In genomic region chr8:78810207-78810675, GRCm38 (mm10) we compare ENCODE assay signal across 12 mouse cellular contexts. TPM values are rescaled to one million over a fixed set of nuclear protein-coding genes. Genes with fewer than 3 reads are reported as not detected.
A peak's percentile ranks its signal among the peaks of the same experiment; 100 is the strongest.
DNase-seq lines count a peak whose midpoint lies in the region; ATAC-seq and TF ChIP-seq lines count a peak whose summit lies in the region.
"Had no signal": no experiment of that assay in that cellular context is flagged by ENCODE, and none has a peak within 500 bp of the region (broad histone marks: within the 10 kb centered on the region; RNA-seq: fewer than 3 reads in every experiment).

No protein-coding gene starts in this region.

- no peak overlapping the region for H3K27ac ChIP-seq in forebrain, postnatal 0 days (ENCODE audit: low read depth, low read length)
- H3K27ac ChIP-seq in kidney, embryonic 16.5 days (ENCODE audit: low read length): no peak overlapping the region
- H3K27ac ChIP-seq: heart, embryonic 13.5 days; kidney, embryonic 15.5 days; limb, embryonic 15.5 days had no signal

- H3K4me2 ChIP-seq in forebrain, postnatal 0 days (ENCODE audit: low read depth): no peak overlapping the region
- no peak overlapping the region for H3K4me2 ChIP-seq in kidney, embryonic 16.5 days (replicated peaks; ENCODE audit: low read depth, low read length)
- H3K4me2 ChIP-seq: heart, embryonic 13.5 days; kidney, embryonic 15.5 days; limb, embryonic 15.5 days had no signal

- no peaks in the 10 kb centered on the region for H3K4me1 ChIP-seq in forebrain, postnatal 0 days (ENCODE audit: insufficient read depth)
- H3K4me1 ChIP-seq in kidney, embryonic 16.5 days (ENCODE audit: insufficient read depth, low read length): peaks cover 6% of the 10 kb centered on the region; the same call in 1 of the 2 replicates
- H3K4me1 ChIP-seq: heart, embryonic 13.5 days; limb, embryonic 15.5 days had no signal

- 24% methylated on average over 9 of the region's 9 CpGs for WGBS in forebrain, postnatal 0 days
- whole genome bisulfite sequencing in kidney, embryonic 16.5 days: 90% methylated on average over 9 of the region's 9 CpGs

- TF ChIP-seq CTCF in forebrain, postnatal 0 days (IDR thresholded peaks at IDR 0.05; ENCODE audit: low read depth): no peak

- H3K27me3 ChIP-seq in forebrain, postnatal 0 days (ENCODE audit: insufficient read depth, low read length): no peaks in the 10 kb centered on the region
- no peaks in the 10 kb centered on the region for H3K27me3 ChIP-seq in kidney, embryonic 16.5 days (ENCODE audit: insufficient read depth, low read length)
- H3K27me3 ChIP-seq: heart, embryonic 13.5 days; kidney, embryonic 15.5 days; limb, embryonic 15.5 days had no signal

- H3K9me3 ChIP-seq in forebrain, postnatal 0 days (ENCODE audit: low read length): no peaks in the 10 kb centered on the region
- no peaks in the 10 kb centered on the region for H3K9me3 ChIP-seq in kidney, embryonic 16.5 days (ENCODE audit: low read length)
- H3K9me3 ChIP-seq: heart, embryonic 13.5 days; kidney, embryonic 15.5 days; limb, embryonic 15.5 days had no signal

- ATAC-seq in forebrain, postnatal 0 days: peak; percentile 66
- ATAC-seq in kidney, embryonic 16.5 days (ENCODE audit: low FRiP score, low TSS enrichment): no peak
- ATAC-seq: activated CD4-positive, CD25-positive, alpha-beta regulatory T cell, adult 4 months had no signal

- DNase-seq in 416B (ENCODE audit: low read depth): peak; percentile 39
- peak; percentile 54 for DNase-seq in cerebellum, adult 11-12 months
- DNase-seq in forebrain, postnatal 0 days: peak; percentile 31
- peak; percentile 10 to 16 for DNase-seq in layer of hippocampus, postnatal 36 days
- no peak for DNase-seq in spleen, postnatal 4 days (ENCODE audit: low spot score in 2 of 2)
- no peak for DNase-seq in lung, postnatal 14 days
- DNase-seq: right cerebral cortex, postnatal 25 days had no signal

- H3K9ac ChIP-seq in forebrain, postnatal 0 days: no peak overlapping the region
- no peak overlapping the region for H3K9ac ChIP-seq in kidney, embryonic 16.5 days (replicated peaks; ENCODE audit: low read length)
- H3K9ac ChIP-seq: heart, embryonic 13.5 days; kidney, embryonic 15.5 days; limb, embryonic 15.5 days had no signal

- no peak overlapping the region for H3K4me3 ChIP-seq in forebrain, postnatal 0 days (ENCODE audit: low read depth, low read length)
- no peak overlapping the region for H3K4me3 ChIP-seq in kidney, embryonic 16.5 days (ENCODE audit: low read length)
- H3K4me3 ChIP-seq: heart, embryonic 13.5 days; kidney, embryonic 15.5 days; limb, embryonic 15.5 days had no signal

- H3K36me3 ChIP-seq in forebrain, postnatal 0 days (ENCODE audit: insufficient read depth): peaks cover 43% of the 10 kb centered on the region
- peaks cover 63% of the 10 kb centered on the region for H3K36me3 ChIP-seq in kidney, embryonic 16.5 days (ENCODE audit: insufficient read depth, low read length)

RNA-seq across cellular contexts. Expression of gene Lsm6, which starts 10.7 kb away (rescaled TPM):
- 26.4 and 27.6 TPM in 2 replicates for total RNA-seq in forebrain, postnatal 0 days (2014; rRNA removed)
- polyA plus RNA-seq in forebrain, postnatal 0 days (2015; fragmentation: Nextera tagmentation; extraction: Ambion mirVana): 134 and 155 TPM in 2 replicates
- 10 to 100 TPM; 47.0 to 52.4 TPM for total RNA-seq in layer of hippocampus, postnatal 36 days (2021)
- polyA plus RNA-seq in kidney, embryonic 16.5 days (2015; fragmentation: Nextera tagmentation; extraction: Ambion mirVana): 182 and 200 TPM in 2 replicates

Comparison
In these comparisons a context has a peak if more than half of its experiments do, and no peak if none do; other contexts are left out.
1. DNase-seq: peak in 416B (single experiment), cerebellum, adult 11-12 months (single experiment), forebrain, postnatal 0 days (single experiment) and layer of hippocampus, postnatal 36 days (2 of 2); none in spleen, postnatal 4 days (0 of 2) and lung, postnatal 14 days (single experiment).